Mouse (Mus musculus) kidney, postnatal 36 days (tissue): ENCODE data around the gene Ccdc88c.

Experiments
- DNase-seq, 2 experiments: peaks; one replicate each; pipeline ENCODE4 v3.0.0; 2021 to 2022; ENCODE audit warnings: mixed read lengths in 2 of 2

Ccdc88c gene

GRCm38 (mm10) chr12:100996378-100996898, 32.4 kb downstream of the Ccdc88c start:
- DNase-seq: peak; percentile 56 to 67

GRCm38 (mm10) chr12:100995607-100996377, 33.1 kb downstream of the Ccdc88c start:
- peak; percentile 69 to 79 for DNase-seq

- DNase-seq: no peak
These were observed 34.5 kb downstream of the Ccdc88c start for GRCm38 (mm10) chr12:100994140-100995015.

GRCm38 (mm10) chr12:100993146-100993545, 35.7 kb downstream of the Ccdc88c start:
- no peak for DNase-seq

GRCm38 (mm10) chr12:100992505-100992904, 36.4 kb downstream of the Ccdc88c start:
- no peak for DNase-seq

- DNase-seq: no peak
These were observed 37.7 kb downstream of the Ccdc88c start for GRCm38 (mm10) chr12:100991119-100991518.

- no peak for DNase-seq
These were observed 38.6 kb downstream of the Ccdc88c start for GRCm38 (mm10) chr12:100990291-100990690.

GRCm38 (mm10) chr12:100989780-100990288, 39.0 kb downstream of the Ccdc88c start:
- no peak for DNase-seq

GRCm38 (mm10) chr12:100988324-100989130, 40.3 kb downstream of the Ccdc88c start:
- no peak for DNase-seq

- DNase-seq: no peak
These were observed 42.4 kb downstream of the Ccdc88c start for GRCm38 (mm10) chr12:100986423-100986822.

- no peak for DNase-seq
These were observed 43.1 kb downstream of the Ccdc88c start for GRCm38 (mm10) chr12:100985793-100986157.

GRCm38 (mm10) chr12:100985050-100985792, 43.6 kb downstream of the Ccdc88c start:
- no peak for DNase-seq

GRCm38 (mm10) chr12:100983565-100983964, 45.3 kb downstream of the Ccdc88c start:
- DNase-seq: no peak

GRCm38 (mm10) chr12:100982217-100982616, 46.6 kb downstream of the Ccdc88c start:
- DNase-seq: no peak

GRCm38 (mm10) chr12:100980551-100981008, 48.3 kb downstream of the Ccdc88c start:
- DNase-seq: no peak

- no peak for DNase-seq
These were observed 49.2 kb downstream of the Ccdc88c start for GRCm38 (mm10) chr12:100979616-100980015.

- DNase-seq: no peak
These were observed 50.7 kb downstream of the Ccdc88c start for GRCm38 (mm10) chr12:100977958-100978725.

GRCm38 (mm10) chr12:100977551-100977950, 51.3 kb downstream of the Ccdc88c start:
- no peak for DNase-seq

GRCm38 (mm10) chr12:100969808-100970207, 59.0 kb downstream of the Ccdc88c start:
- DNase-seq: no peak

GRCm38 (mm10) chr12:100967383-100967782, 61.5 kb downstream of the Ccdc88c start:
- DNase-seq: no peak

- no peak for DNase-seq
These were observed 62.6 kb downstream of the Ccdc88c start for GRCm38 (mm10) chr12:100966253-100966652.
